Mouse (Mus musculus): ENCODE results near the gene 1700001F09Rik.
"Not testable (repeated sequence)": the region's sequence is repeated elsewhere in the genome, so short reads cannot be mapped to it uniquely, and the experiment has no call there.

Gene 1700001F09Rik

DNA sequence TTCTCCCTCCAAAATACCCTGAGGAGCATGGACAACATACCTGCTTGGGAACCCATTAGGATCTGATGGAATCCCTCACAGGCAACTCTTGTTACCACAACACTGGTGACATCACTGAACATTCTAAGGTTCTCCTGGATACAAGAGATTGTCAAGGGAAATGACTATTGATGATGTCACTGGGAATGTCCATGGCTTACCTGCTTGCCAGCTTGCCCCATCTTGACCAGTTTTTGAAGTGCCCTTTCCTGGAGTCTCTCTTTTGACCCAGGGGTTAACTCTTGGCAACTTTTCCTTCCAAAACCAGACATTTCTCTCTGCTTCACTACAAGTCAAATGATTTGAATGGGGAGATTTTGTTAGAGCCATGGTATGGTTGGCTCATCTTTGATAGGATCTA is at the start of gene 1700001F09Rik:
1700001F09Rik (minus strand) TSS at position 101 of the 400 bp plus-strand sequence.
- not testable (repeated sequence) for DNase-seq

- DNase-seq = peak; percentile 94
These were observed 14.1 kb upstream of the 1700001F09Rik start for GRCm38 (mm10) chr14:43361713-43362112.

- DNase-seq = peak; percentile 94
These were observed 11.6 kb upstream of the 1700001F09Rik start for GRCm38 (mm10) chr14:43359246-43359645.

DNA sequence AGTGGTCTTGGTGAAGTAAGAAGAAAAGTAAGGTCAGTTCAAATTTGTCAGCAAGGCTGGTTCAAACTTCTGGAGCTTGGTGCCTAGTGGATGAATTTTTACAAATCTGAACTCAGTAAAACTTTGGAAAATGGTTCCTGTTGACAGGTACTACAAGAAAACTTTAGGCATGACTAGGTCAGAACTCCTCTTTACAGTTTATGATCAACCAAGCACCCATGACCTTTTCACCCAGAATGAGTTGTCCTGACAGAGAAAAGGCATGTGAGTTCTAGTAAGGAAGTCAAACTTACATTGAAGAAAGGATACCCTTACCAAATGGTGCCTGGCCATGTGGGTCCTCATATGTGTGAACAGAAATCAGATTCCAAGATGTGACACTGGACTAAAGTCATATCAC is 9.9 kb upstream of the 1700001F09Rik start:
- DNase-seq = peak; percentile 24

DNA sequence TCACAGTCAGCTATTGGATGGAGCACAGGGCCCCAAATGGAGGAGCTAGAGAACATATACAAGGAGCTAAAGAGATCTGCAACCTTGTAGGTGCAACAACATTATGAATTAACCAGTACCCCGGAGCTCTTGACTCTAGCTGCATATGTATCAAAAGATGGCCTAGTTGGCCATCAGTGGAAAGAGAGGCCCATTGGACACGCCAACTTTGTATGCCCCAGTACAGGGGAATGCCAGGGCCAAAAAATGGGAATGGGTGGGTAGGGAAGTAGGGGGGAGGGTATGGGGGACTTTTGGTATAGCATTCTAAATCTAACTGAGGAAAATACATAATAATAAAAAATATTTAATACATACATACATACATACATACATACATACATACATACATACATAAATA is 5.3 kb upstream of the 1700001F09Rik start:
- peak; percentile 92 for DNase-seq

DNA sequence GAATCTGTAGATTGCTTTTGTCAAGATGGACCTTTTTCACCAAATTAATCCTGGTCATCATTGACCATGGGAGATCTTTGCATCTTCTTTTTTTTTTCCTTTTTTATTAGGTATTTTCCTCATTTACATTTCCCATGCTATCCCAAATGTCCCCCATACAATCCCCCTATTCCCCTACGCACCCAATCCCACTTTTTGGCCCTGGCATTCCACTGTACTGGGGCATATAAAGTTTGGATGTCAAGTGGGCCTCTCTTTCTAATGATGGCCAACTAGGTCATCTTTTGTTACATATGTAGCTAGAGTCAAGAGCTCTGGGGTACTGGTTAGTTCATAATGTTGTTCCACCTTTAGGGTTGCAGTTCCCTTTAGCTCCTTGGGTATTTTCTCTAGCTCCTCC is 10.0 kb downstream of the 1700001F09Rik start:
- DNase-seq = peak; percentile 56

- DNase-seq = peak; percentile 92
These were observed 16.2 kb downstream of the 1700001F09Rik start for GRCm38 (mm10) chr14:43331362-43331880.

- peak; percentile 95 for DNase-seq
These were observed 19.0 kb downstream of the 1700001F09Rik start for GRCm38 (mm10) chr14:43328603-43329002.

DNA sequence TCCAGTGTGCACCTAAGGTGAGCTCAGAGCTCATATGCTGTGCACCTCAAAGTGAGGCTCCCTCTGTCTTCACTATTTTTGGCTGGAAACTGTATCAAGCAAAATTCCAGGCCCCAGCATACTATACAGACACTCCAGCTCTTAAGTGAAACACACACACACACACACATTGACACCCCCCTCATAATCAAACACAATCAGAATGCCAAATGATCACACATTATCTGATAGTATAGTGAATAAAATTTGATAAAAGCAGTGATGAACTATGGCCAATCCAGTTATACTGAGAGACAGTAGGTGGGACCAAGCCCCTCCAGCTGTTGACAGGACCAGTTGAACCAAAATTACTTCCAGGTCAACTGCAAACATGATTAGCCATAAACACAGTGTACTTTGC is 28.1 kb downstream of the 1700001F09Rik start:
- DNase-seq = peak; percentile 52

GRCm38 (mm10) chr14:43293503-43293902 is 54.1 kb downstream of the 1700001F09Rik start, which contains the start of gene Gm8127:
Gene Gm8127 (minus strand): TSS chr14:43293832.
- peak; percentile 82 for DNase-seq
